Mouse (Mus musculus) neutrophil, adult 5-6 weeks (primary cell): ENCODE results near the gene Reln. TPM values are rescaled to one million over a fixed set of nuclear protein-coding genes. Genes with fewer than 3 reads are reported as not detected.

ENCODE experiments used
- total RNA-seq: library from RNA; stranded (forward); fragments of 200-1000 nt; gene quantifications from 2 replicates; pipeline ENCODE4 v1.2.3, GENCODE M21; 2017

Gene Reln
- total RNA-seq, 1 experiment from 2014 or later = 4.7 TPM

Other genes with a start within 250 kb of the Reln start
- 20.5 and 22.0 TPM in 2 replicates for gene Orc5, start 205.7 kb upstream of the Reln start, total RNA-seq